Mouse (Mus musculus) heart, embryonic 13.5 days (tissue): ENCODE measurements around the gene Taok1. TPM values are rescaled to one million over a fixed set of nuclear protein-coding genes. Genes with fewer than 3 reads are reported as not detected.

Source experiments
- ATAC-seq: fragments of 200-750 bp; cut with Nextera tagmentation; 2 replicates; pipeline ENCODE4 v1.8.0; 2017; ENCODE audit warnings: moderate TSS enrichment; ENCODE audit not compliant: insufficient number of reproducible peaks, low FRiP score, low TSS enrichment; ENCODE audit errors: extremely low read depth
- H3K27ac ChIP-seq: fragments of 300-500 bp; sonication (generic); replicated peaks from 2 replicates; pipeline ENCODE4 v1.5.1; 2015; ENCODE audit warnings: moderate library complexity, mild to moderate bottlenecking, inconsistent platforms
- H3K27me3 ChIP-seq: fragments of 300-500 bp; sonication (generic); replicated peaks from 2 replicates; pipeline ENCODE4 v1.6.1; 2015; ENCODE audit warnings: mild to moderate bottlenecking, inconsistent platforms
- H3K36me3 ChIP-seq: fragments of 300-500 bp; sonication (generic); 2 replicates; pipeline ENCODE4 v1.6.1; 2015; ENCODE audit warnings: mild to moderate bottlenecking, inconsistent platforms
- H3K4me1 ChIP-seq: fragments of 300-500 bp; sonication (generic); 2 replicates; pipeline ENCODE4 v1.6.1; 2015; ENCODE audit warnings: inconsistent platforms
- H3K4me2 ChIP-seq: fragments of 300-500 bp; sonication (generic); 2 replicates; pipeline ENCODE4 v1.6.1; 2015; ENCODE audit warnings: inconsistent platforms, mild to moderate bottlenecking, moderate library complexity
- H3K4me3 ChIP-seq: fragments of 300-500 bp; sonication (generic); 2 replicates; pipeline ENCODE4 v1.5.1; 2015; ENCODE audit warnings: moderate library complexity, mild to moderate bottlenecking, inconsistent platforms
- H3K9ac ChIP-seq: fragments of 300-500 bp; sonication (generic); 2 replicates; pipeline ENCODE4 v1.6.1; 2015; ENCODE audit warnings: inconsistent platforms, mild to moderate bottlenecking, moderate library complexity
- H3K9me3 ChIP-seq: fragments of 300-500 bp; sonication (generic); 2 replicates; pipeline ENCODE4 v1.6.1; 2016; ENCODE audit warnings: inconsistent platforms
- WGBS: fragments of 180-500 bp; shearing (Covaris S2); methylation state at CpG from one replicate; pipeline ENCODE4 v1.1.7; 2015; ENCODE audit warnings: mixed read lengths; 5-methylcytosine and 5-hydroxymethylcytosine counted together
- polyA plus RNA-seq: library from polyadenylated mRNA; unstranded; fragments of >200 nt; fragmentation: Nextera tagmentation; extraction: Ambion mirVana; gene quantifications from 2 replicates; pipeline ENCODE4 v1.2.1, GENCODE M21; 2015

Gene Taok1
- polyA plus RNA-seq, 1 experiment from 2014 or later: 10.1 TPM

DNA sequence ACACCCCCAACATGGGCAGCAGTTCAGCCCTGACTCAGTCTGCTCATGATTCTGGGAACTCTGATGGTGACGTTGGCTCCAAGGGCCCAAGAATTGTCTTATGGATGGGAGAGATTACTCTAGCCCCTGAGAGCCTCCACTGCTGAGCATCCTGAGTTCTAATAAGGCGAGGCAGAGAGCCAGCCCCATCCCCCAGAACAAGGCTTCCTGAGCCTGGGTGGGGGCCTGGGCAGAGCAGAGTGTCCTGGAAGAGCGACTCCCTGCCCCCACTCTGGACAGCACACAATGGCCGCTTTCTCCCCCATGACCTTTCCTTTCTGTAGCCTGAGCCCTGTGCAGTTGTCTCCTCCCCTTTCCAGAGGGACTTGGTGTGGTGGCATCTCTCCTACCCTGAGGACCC lies 109.8 kb downstream of the Taok1 start:
- Histone ChIP-seq H3K27me3 (no peaks in the 10 kb centered on the region), H3K4me1 (peaks cover 64% of the 10 kb centered on the region), H3K9ac (peak overlapping the region; percentile 73), H3K9me3 (no peaks in the 10 kb centered on the region), H3K4me2 (peak overlapping the region; percentile 36), H3K27ac (peak overlapping the region; percentile 93), H3K4me3 (0 out of 2 replicates have a peak overlapping the region, but pooled peaks have one; percentile 4), H3K36me3 (peaks cover 43% of the 10 kb centered on the region)
- 28% methylated on average over 4 of the region's 4 CpGs for WGBS
- ATAC-seq: no peak

DNA sequence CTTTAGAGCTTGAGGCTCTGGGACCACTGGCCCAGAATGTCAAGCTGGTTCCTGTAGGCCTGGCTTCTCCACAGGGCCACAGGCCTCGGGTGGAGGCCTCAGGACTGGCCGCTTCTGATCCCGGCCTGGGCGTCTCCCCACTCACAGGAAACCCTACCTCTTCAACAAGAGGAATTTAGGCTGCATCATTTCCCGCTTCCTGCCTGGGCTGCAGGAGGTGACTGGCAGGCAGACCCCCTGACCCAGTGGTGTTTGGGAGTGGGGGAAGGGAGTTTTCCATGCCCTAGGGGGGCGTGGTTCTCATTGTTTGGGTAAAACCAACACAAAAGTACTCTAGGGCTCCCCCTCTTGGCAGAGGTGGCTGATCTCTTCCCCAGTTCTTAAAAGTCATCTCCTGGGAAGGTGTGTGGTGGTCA lies 110.3 kb downstream of the Taok1 start:
- 32% methylated on average over 6 of the region's 6 CpGs for WGBS
- H3K4me1 ChIP-seq: peaks cover 64% of the 10 kb centered on the region
- H3K9ac ChIP-seq: peak overlapping the region; percentile 73
- peak overlapping the region; percentile 36 for H3K4me2 ChIP-seq
- H3K36me3 ChIP-seq: peaks cover 38% of the 10 kb centered on the region
- peak overlapping the region; percentile 14; the same call in 1 of the 2 replicates for H3K4me3 ChIP-seq
- H3K27ac ChIP-seq: peak overlapping the region; percentile 93
- ATAC-seq: no peak; the same call in 1 of the 2 replicates
- no peaks in the 10 kb centered on the region for H3K9me3 ChIP-seq
- H3K27me3 ChIP-seq: no peaks in the 10 kb centered on the region

DNA sequence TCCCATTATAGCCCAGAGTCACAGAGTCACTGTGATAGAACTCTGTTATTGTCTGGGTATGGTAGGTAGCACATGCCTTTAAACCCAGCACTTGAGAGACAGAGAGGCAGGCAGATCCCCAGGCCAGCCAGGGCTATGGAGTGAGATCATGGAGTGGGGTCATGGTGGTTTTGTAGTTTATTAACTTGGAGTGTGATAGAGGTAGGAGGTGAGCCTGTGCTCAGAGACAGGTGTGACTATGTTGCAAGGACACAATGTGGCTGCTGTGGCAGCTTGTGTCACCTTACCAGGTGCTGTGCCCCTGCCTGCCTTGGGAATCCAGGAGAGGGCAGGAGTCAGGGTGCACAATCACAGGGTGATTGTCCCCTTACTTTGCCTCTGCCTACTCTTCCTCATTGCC lies 112.1 kb downstream of the Taok1 start:
- H3K4me2 ChIP-seq: peak overlapping the region; percentile 93
- peaks cover 20% of the 10 kb centered on the region for H3K36me3 ChIP-seq
- H3K9me3 ChIP-seq: no peaks in the 10 kb centered on the region
- peak overlapping the region; percentile 94; the same call in 1 of the 2 replicates for H3K27ac ChIP-seq
- peak overlapping the region; percentile 99 for H3K9ac ChIP-seq
- no peaks in the 10 kb centered on the region for H3K27me3 ChIP-seq
- H3K4me3 ChIP-seq: no peak overlapping the region
- ATAC-seq: no peak
- peaks cover 74% of the 10 kb centered on the region for H3K4me1 ChIP-seq

DNA sequence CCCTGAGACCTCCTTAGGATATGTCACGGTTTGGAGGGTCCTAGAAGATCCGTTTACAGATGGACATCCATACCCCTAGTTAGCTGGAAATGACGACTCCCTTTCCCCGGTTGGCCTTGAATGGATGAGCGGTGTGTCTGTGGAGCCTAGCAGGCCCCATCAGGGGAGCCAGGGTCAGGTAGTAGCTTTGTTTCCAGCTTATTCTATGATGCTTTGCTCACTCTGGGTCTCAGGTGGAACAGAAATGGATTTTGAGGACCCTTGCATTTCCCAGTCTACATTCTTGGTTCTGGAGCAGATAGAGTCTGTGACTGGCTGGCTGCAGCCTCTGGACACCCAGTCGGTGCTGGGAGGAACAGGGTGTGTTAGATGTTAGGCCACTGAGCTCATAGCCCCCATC lies 112.8 kb downstream of the Taok1 start:
- 70% methylated on average over 6 of the region's 6 CpGs for WGBS
- Histone ChIP-seq H3K4me1 (peaks cover 79% of the 10 kb centered on the region), H3K4me2 (peak overlapping the region; percentile 93), H3K9ac (peak overlapping the region; percentile 99), H3K4me3 (peak overlapping the region; percentile 97), H3K9me3 (no peaks in the 10 kb centered on the region), H3K27ac (peak overlapping the region; percentile 94), H3K36me3 (peaks cover 13% of the 10 kb centered on the region), H3K27me3 (no peaks in the 10 kb centered on the region)
- no peak for ATAC-seq

DNA sequence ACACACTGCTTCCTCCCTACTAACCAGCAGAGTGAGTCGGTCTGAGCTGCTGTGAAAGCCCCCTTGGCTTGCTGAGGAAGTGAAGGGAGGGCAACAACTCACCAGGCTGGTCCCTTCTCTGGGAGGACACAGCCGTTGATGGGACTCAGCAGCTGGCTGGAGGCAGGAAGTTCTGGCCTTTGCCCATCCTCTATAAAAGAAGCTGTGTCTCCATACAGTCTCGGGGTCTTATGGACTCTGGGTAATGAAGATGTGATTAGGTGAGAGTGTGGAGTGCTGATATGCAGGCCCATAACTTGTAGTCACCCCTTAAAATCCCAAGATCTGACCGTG lies 113.3 kb downstream of the Taok1 start:
- no peaks in the 10 kb centered on the region for H3K9me3 ChIP-seq
- no peaks in the 10 kb centered on the region for H3K27me3 ChIP-seq
- peak overlapping the region; percentile 93 for H3K4me2 ChIP-seq
- H3K4me1 ChIP-seq: peaks cover 80% of the 10 kb centered on the region
- H3K36me3 ChIP-seq: peaks cover 8% of the 10 kb centered on the region
- peak overlapping the region; percentile 99 for H3K9ac ChIP-seq
- ATAC-seq: no peak
- H3K4me3 ChIP-seq: peak overlapping the region; percentile 97
- WGBS: 25% methylated on average over 4 of the region's 4 CpGs
- H3K27ac ChIP-seq: peak overlapping the region; percentile 94

DNA sequence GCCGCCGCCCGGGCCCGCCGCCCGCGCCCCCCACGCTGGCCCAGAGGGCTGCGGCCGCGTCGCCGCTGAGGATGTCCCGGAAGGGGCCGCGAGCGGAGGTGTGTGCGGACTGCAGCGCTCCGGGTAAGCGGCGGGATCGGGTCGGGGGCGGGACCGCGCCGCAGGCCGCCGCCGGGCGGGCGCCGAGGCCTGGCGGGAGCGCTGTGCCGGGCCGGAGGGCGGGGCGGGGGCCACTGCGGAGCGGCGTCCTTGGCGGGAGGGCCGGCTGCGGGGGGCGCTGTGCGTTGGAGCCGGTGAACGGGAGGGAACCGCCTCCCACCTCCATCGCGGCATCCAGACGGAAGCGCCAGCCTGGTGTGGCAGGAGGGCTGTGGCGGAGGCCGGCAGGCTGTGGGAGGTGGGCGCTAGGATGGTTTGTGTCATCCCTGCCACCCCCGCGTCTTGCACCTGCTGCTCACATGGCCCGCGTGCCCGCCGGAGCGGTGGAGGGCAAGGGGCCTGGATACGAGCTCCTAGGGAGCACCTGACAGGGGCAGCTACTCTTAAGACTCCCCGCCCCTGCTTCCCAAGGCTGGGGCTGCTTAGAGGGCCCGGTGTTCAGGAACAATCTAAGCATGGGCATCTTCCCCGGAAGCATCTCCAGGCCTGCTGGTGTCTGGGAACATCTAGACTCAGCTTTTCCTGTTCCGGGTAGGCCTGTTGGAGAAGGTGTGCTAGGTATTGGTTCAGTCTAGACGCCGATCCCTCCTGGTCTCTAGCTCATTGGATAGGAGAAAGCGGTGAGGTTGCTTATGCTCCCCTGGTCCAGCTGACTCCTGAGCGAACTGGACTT lies 113.9 kb downstream of the Taok1 start, which contains the start of gene Git1:
Gene Git1 (plus strand): TSS at position 51 of the 832 bp plus-strand sequence.
- Histone ChIP-seq H3K9ac (peak within 1 kb of the TSS; percentile 99), H3K27ac (peak within 1 kb of the TSS; percentile 94), H3K36me3 (peaks cover 2% of the 10 kb centered on the region; the same call in 1 of the 2 replicates), H3K27me3 (no peaks in the 10 kb centered on the region; the same call in 1 of the 2 replicates), H3K4me1 (peaks cover 83% of the 10 kb centered on the region), H3K4me3 (peak within 1 kb of the TSS; percentile 97), H3K4me2 (peak within 1 kb of the TSS; percentile 97), H3K9me3 (no peaks in the 10 kb centered on the region)
- ATAC-seq: 0 out of 2 replicates have a peak, but pooled peaks have one; percentile 5
- 1% methylated on average over 51 of the region's 74 CpGs for WGBS

DNA sequence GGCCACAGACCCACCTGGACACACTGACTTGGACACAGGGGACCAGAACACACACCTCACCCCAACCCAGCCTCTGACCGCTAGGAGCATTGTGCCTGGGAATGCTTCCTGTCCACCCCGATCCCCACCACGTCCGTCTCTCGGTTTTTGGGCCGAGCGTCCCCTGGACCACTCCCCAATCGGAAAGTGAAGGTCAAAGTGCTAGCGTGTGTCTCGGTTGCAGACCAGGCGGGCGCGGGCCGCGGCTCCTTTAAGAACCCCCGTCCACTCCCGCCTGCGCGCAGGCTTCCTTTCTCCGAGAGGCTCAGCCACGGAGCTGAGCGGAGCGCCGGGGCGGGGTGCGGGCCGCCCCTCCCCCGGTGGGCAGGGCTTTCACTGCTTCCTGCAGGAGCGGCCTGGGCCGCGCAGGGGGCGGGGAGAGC lies 114.7 kb downstream of the Taok1 start:
- Histone ChIP-seq H3K4me1 (peaks cover 83% of the 10 kb centered on the region), H3K4me2 (peak overlapping the region; percentile 97), H3K9ac (peak overlapping the region; percentile 99), H3K27ac (peak overlapping the region; percentile 94), H3K4me3 (peak overlapping the region; percentile 97), H3K36me3 (peaks cover 2% of the 10 kb centered on the region; the same call in 1 of the 2 replicates), H3K9me3 (no peaks in the 10 kb centered on the region), H3K27me3 (no peaks in the 10 kb centered on the region; the same call in 1 of the 2 replicates)
- under 1% methylated on average over 31 of the region's 32 CpGs for WGBS
- peak; percentile 74 for ATAC-seq

DNA sequence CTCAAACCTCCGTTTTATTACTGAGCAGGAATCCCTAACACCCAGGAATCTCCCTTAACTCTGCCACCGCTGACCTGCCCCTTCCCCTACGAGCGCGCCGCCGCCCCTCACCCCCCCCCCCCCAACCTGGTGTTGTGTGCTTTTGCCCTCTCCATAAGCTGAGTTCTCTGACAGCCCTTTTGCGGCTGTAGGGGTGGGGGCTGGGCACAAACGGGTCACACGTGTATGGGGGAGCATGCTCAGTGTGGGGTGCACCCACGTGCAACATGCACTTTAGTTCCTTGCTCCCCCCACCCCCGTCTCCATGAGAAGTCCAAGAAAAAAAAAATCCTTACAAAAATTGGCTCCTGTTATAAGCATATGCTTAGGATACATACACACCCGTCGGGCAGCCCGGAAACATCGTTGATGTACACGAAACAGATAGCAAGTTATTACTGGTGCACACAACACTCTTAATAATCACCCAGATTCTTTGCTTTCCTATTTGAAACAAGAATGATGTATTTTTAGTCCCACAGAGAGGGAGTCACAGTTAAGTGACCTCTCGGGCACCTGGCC lies 115.2 kb downstream of the Taok1 start:
- peak overlapping the region; percentile 94 for H3K27ac ChIP-seq
- H3K9ac ChIP-seq: peak overlapping the region; percentile 99
- peak overlapping the region; percentile 97 for H3K4me2 ChIP-seq
- no peak for ATAC-seq
- H3K36me3 ChIP-seq: peaks cover 2% of the 10 kb centered on the region; the same call in 1 of the 2 replicates
- H3K4me1 ChIP-seq: peaks cover 83% of the 10 kb centered on the region
- peak overlapping the region; percentile 97 for H3K4me3 ChIP-seq
- H3K9me3 ChIP-seq: no peaks in the 10 kb centered on the region
- H3K27me3 ChIP-seq: no peaks in the 10 kb centered on the region; the same call in 1 of the 2 replicates
- WGBS: 0% methylated on average over 17 of the region's 18 CpGs

DNA sequence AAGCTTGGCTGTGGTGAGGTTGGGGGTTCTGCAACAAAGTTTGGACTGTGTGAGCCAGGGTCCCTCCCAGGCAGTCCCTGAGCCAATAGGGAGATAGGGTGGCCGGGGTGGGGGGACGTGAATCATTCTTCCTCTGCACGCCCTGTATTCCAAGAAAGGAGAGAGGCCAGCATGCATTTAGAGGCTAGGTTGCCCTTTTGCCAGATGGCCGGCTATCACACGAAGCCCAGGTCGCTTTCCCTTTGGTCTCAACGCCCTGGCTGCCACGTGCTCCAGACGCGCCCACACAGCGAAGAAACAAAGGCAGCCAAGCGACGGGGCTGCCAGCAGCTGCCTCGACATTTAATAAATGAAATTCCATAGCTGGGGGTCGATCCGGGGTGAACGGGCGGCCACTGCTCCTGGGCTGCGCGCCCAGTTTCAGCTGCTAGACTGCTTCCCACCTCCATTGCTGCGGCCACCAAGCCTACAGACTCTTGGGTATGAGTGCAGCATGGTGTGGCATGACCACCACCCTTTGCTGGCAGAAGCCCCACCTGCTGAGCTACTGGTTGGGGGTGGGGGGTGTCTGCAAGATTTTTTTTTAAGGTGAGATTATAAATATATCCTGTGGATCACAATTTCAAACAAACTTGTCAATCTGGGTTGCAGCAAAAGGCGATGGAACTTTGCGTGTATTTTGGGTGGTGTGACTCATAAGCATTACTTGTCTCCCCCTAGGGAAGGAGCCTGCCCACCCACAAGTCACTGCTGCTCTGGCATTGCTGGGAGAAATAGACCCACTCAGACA lies 115.9 kb downstream of the Taok1 start:
- Histone ChIP-seq H3K36me3 (peaks cover 2% of the 10 kb centered on the region; the same call in 1 of the 2 replicates), H3K9ac (peak overlapping the region; percentile 99), H3K4me2 (peak overlapping the region; percentile 97), H3K27me3 (no peaks in the 10 kb centered on the region; the same call in 1 of the 2 replicates), H3K27ac (peak overlapping the region; percentile 94), H3K4me3 (peak overlapping the region; percentile 97), H3K4me1 (peaks cover 83% of the 10 kb centered on the region), H3K9me3 (no peaks in the 10 kb centered on the region)
- peak; percentile 32; the same call in 1 of the 2 replicates for ATAC-seq
- WGBS: under 1% methylated on average over 23 of the region's 23 CpGs

DNA sequence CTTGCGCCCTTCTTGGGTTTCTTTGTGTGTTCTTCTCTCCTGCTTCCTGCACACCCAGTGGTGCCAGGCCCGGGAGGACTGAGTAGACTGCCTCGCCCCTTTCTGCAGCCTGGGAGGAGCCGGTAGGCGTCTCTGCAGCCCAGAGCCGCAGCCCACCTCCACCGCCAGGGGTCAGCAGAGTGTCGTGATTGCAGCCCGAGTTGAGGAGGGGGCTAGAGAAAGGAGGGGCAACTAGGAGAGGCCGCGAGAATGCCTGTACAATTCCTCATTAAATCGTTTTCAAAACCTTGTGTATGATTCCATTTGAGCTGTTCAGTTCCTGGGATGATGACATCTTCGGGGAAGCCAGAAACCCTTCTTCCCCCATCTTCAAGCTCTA lies 116.5 kb downstream of the Taok1 start:
- Histone ChIP-seq H3K4me1 (peaks cover 81% of the 10 kb centered on the region), H3K27me3 (no peaks in the 10 kb centered on the region; the same call in 1 of the 2 replicates), H3K36me3 (no peaks in the 10 kb centered on the region), H3K9me3 (no peaks in the 10 kb centered on the region), H3K9ac (peak overlapping the region; percentile 99), H3K4me2 (peak overlapping the region; percentile 97), H3K27ac (peak overlapping the region; percentile 94), H3K4me3 (peak overlapping the region; percentile 97)
- ATAC-seq: peak; percentile 28; the same call in 1 of the 2 replicates
- 0% methylated on average over 13 of the region's 13 CpGs for WGBS
